Mouse (Mus musculus) cerebellum, postnatal 36 days (tissue): Measurements from ENCODE around the gene CT030661.1.
"Not testable (repeated sequence)": the region's sequence is repeated elsewhere in the genome, so short reads cannot be mapped to it uniquely, and the experiment has no call there.

Experiments used
- DNase-seq, 2 experiments: peaks; one replicate each; pipeline ENCODE4 v3.0.0; 2021 to 2022; ENCODE audit warnings: mixed read lengths in 2 of 2

Gene CT030661.1

GRCm38 (mm10) chr17:22314730-22315226 is at the start of gene CT030661.1:
TSS of gene CT030661.1 (minus strand) at chr17:22314837.
- DNase-seq: peak; percentile 81 to 92

GRCm38 (mm10) chr17:22363895-22364294 is 49.3 kb upstream of the CT030661.1 start:
- DNase-seq: no peak

- peak; percentile 24 to 54 for DNase-seq
Observed at GRCm38 (mm10) chr17:22361101-22361781, 46.6 kb upstream of the CT030661.1 start, which contains the start of the genes Zfp944 and Zfp758. TSS of gene Zfp944 (minus strand) at chr17:22361400. TSS of gene Zfp758 (plus strand) at chr17:22361453.

- no peak for DNase-seq
Observed at GRCm38 (mm10) chr17:22360572-22360971, 45.9 kb upstream of the CT030661.1 start.

- DNase-seq: no peak
Observed at GRCm38 (mm10) chr17:22352794-22353193, 38.2 kb upstream of the CT030661.1 start.

DNA sequence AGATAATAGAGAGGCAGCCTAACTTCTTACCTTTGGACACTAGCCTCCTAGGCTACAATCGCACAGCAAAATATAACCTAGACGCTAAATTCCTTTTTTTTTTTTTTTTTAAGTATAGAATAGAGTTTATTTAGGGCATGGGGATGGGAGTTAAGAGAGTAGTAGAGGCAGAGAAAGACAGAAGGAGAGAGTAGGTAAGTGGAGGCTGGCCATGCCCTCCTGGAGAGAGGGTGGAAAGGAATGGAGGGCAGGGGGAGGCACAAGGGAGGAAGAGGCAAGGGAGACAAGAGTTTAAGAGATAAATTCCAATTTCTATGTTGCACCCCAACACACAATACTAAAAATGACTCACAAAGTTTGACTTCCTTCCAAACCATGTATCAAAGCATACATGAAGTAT is 610 bp upstream of the CT030661.1 start:
- not testable (repeated sequence) for DNase-seq

DNA sequence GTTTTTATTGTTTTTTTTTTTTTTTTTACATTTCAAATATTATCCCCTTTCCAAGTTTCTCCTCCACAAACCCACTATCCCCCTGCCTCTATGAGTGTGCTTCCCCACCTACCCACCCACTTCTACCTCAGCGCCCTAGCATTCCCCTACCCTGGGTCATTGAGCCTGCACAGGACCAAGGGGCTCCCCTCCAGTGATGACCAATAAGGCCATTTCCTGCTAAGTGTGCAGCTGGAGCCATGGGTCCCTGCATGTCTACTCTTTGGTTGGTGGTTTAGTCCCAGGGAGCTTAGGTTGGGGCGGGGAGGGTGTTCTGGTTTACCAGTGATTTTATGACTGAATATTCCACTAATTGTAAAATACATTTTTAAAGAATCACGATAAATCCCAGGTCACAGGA is 418 bp downstream of the CT030661.1 start:
- DNase-seq: peak; percentile 2
